Mouse (Mus musculus) cortical plate, adult 2 months (tissue): ENCODE measurements at regions not wholly inside any gene's neighbourhood (a gene's known extent, or its start where the extent isn't known, plus 50 kb on each side); places are given as distances from the start of the nearest gene placed in this dataset.

Experiments
- H3K27ac ChIP-seq: fragments of 200-500 bp; 2 replicates; pipeline ENCODE4 v1.5.1; 2012; ENCODE audit warnings: low read length, control low read depth, inconsistent platforms; ENCODE audit not compliant: insufficient read depth
- H3K4me1 ChIP-seq: fragments of 200-500 bp; 2 replicates; pipeline ENCODE4 v1.6.1; 2011; ENCODE audit warnings: low read length; ENCODE audit not compliant: control insufficient read depth, insufficient read depth
- H3K4me3 ChIP-seq: fragments of 200-500 bp; 2 replicates; pipeline ENCODE4 v1.5.1; 2011; ENCODE audit warnings: mild to moderate bottlenecking, low read length, control low read depth; ENCODE audit not compliant: insufficient read depth
- CTCF ChIP-seq: fragments of 200-500 bp; IDR thresholded peaks from 2 replicates; pipeline ENCODE4 v1.5.1; 2011; ENCODE audit warnings: mild to moderate bottlenecking, control low read depth, low read length; ENCODE audit not compliant: insufficient read depth; ENCODE audit errors: extremely low read depth
- POLR2A ChIP-seq: fragments of 200-500 bp; IDR thresholded peaks from 2 replicates; pipeline ENCODE4 v1.6.1; 2011; ENCODE audit warnings: mild to moderate bottlenecking, low read length, control low read depth; ENCODE audit not compliant: insufficient read depth; ENCODE audit errors: extremely low read depth

- H3K27ac ChIP-seq = no peak overlapping the region
- no peaks in the 10 kb centered on the region for H3K4me1 ChIP-seq
- no peak for TF ChIP-seq CTCF
- TF ChIP-seq POLR2A = no peak
- H3K4me3 ChIP-seq = no peak overlapping the region
Observed at GRCm38 (mm10) chr8:12061237-12061636, 217.4 kb upstream of the A230072I06Rik start.

GRCm38 (mm10) chr8:12062710-12063109 lies 215.9 kb upstream of the A230072I06Rik start:
- Histone ChIP-seq H3K27ac (no peak overlapping the region), H3K4me1 (no peaks in the 10 kb centered on the region), H3K4me3 (no peak overlapping the region)
- TF ChIP-seq POLR2A (no peak), CTCF (no peak)

DNA sequence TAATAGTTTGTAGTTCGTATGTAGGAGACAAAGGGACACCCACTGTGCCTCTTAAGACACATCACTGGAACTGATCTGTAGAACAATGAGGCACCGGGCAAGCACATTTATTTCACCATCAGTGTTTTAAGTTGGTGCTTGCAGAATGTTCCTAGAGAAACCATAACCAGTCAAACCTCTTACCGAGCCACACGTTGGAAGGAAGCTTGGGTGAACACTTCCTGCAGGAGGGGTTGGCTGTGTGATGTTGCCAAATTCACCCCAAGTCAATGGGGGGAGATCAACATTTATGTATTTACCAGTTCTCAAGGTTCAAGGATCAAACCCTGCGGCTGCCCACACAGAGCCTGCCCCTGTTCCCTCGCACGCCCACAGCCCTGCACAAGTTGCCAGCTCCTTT lies 214.0 kb upstream of the A230072I06Rik start:
- Histone ChIP-seq H3K27ac (no peak overlapping the region), H3K4me3 (no peak overlapping the region), H3K4me1 (no peaks in the 10 kb centered on the region)
- TF ChIP-seq CTCF (no peak), POLR2A (no peak)

DNA sequence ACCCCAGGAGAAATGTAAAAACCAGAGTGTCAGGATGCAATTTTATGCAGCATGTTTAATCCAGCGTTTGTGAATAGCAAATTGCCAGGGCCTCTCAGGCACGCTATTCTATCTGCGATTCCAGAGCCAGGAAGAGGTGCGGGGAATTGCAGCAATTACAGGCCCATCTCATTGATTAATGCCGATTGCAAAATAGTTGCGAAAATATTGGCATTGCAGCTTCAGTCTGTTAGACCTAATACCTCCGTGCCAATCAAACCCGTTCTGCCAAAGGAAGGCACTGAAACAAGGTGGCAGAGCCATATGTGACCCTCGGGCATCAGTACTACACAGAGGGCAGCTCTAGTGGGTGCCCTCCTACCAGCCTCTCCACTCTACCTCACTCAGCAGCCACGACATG lies 212.2 kb upstream of the A230072I06Rik start:
- TF ChIP-seq CTCF (no peak), POLR2A (no peak)
- no peak overlapping the region for H3K27ac ChIP-seq
- H3K4me3 ChIP-seq = no peak overlapping the region
- H3K4me1 ChIP-seq = no peaks in the 10 kb centered on the region

DNA sequence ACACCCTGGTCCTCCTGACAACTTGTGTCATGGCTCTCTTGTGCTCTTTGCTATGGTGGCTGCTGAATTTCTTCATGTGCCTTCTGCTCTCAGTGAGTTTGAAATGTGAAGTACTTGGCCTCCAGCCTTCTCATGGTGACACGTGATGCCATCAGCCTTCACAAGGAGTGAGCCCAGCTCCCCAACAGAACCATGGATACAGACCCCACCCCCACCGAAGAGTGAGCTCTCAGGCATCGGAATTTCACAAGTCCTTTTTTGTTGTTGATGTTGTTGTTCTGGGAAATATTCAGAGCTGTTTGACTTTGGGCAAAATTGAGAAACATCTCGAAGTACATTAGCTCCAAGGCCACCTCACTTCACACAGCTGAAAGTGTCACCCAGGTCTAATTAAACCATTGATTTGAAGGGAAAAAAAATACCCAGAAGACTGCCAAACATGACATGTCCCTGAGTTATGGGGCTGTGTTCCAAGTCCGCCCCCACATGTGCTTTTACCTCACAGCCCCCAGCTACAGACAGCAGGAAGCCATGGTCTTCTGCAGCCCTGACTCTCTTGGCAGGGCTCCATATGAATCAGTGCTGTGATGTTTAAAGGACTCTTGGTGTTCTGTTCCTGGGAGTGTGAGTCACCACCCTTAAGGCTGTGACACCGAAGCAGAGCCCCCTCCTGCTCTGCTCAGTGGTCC lies 205.2 kb upstream of the A230072I06Rik start:
- TF ChIP-seq POLR2A (no peak), CTCF (no peak)
- peaks cover 4% of the 10 kb centered on the region; the same call in 1 of the 2 replicates for H3K4me1 ChIP-seq
- H3K4me3 ChIP-seq = no peak overlapping the region
- no peak overlapping the region for H3K27ac ChIP-seq

DNA sequence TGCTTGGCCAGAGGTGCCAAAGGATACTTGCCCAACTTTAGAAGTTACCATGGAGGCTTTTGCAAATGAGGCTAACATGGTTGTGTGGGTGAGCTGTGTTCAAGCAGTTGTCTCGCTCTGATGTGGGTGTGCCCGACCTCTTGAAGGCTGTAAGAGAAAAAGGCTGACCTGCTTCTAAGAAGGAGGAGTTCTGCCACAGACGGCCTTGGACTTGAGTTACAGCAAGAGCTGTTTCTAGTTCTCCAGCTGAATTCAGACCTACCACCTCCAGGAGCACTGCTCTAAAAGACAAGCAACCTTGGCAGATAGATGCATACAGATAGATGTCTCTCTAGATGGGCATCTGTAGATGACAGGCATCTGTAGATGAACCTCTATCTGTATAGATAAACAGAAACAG lies 202.7 kb upstream of the A230072I06Rik start:
- H3K4me1 ChIP-seq = peaks cover 4% of the 10 kb centered on the region; the same call in 1 of the 2 replicates
- no peak overlapping the region for H3K27ac ChIP-seq
- TF ChIP-seq POLR2A (no peak), CTCF (no peak)
- no peak overlapping the region for H3K4me3 ChIP-seq

DNA sequence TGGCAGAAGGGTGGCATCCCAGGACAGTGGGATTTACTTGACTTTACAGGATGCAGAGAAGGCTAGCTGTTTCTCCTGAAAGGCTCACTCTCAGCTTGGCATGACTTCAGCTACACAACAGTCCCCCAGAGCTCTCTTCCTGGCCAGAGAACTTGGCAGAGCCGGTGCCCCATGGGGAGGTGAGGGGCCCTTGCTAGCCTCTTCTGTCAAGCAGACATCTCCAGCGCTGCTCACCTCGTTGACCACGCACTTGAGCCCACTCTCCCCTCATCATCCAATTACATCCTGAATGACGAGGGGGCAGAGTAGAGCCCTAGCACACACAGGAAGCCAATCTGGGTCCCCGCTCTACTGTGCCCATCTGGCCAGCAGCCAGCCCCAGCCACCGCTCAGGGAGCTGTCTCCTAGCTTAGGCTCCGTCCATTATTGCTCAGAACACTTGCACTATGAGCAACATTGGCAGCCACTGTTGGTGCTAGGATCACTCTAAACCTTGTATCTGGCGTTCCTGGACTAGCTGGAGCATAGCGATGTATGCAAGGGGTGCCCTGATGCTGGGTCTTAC lies 201.7 kb upstream of the A230072I06Rik start:
- Histone ChIP-seq H3K27ac (no peak overlapping the region), H3K4me1 (peaks cover 4% of the 10 kb centered on the region; the same call in 1 of the 2 replicates), H3K4me3 (no peak overlapping the region)
- no peak for TF ChIP-seq POLR2A
- no peak for TF ChIP-seq CTCF

DNA sequence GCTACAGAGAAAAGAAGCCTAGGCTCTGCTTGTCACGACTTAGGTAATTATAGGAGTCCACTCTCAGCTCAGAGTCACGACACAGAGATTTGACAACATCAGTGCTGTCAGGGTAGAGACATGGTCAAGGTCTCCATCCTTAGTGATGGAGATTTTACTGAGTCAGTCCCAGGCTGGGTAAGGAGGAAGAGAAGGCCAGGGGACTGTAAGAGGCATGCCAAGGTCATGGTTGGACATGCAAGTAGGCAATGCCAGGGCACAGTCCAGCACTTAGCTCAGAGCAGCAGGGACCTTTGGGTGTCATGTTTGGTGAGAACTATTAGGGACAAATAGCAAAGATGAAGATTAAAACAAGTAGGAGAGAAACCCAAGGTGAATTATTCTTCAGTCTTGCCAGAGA lies 200.7 kb upstream of the A230072I06Rik start:
- H3K4me3 ChIP-seq = no peak overlapping the region
- H3K27ac ChIP-seq = no peak overlapping the region
- H3K4me1 ChIP-seq = peaks cover 4% of the 10 kb centered on the region; the same call in 1 of the 2 replicates
- TF ChIP-seq POLR2A = no peak
- no peak for TF ChIP-seq CTCF

DNA sequence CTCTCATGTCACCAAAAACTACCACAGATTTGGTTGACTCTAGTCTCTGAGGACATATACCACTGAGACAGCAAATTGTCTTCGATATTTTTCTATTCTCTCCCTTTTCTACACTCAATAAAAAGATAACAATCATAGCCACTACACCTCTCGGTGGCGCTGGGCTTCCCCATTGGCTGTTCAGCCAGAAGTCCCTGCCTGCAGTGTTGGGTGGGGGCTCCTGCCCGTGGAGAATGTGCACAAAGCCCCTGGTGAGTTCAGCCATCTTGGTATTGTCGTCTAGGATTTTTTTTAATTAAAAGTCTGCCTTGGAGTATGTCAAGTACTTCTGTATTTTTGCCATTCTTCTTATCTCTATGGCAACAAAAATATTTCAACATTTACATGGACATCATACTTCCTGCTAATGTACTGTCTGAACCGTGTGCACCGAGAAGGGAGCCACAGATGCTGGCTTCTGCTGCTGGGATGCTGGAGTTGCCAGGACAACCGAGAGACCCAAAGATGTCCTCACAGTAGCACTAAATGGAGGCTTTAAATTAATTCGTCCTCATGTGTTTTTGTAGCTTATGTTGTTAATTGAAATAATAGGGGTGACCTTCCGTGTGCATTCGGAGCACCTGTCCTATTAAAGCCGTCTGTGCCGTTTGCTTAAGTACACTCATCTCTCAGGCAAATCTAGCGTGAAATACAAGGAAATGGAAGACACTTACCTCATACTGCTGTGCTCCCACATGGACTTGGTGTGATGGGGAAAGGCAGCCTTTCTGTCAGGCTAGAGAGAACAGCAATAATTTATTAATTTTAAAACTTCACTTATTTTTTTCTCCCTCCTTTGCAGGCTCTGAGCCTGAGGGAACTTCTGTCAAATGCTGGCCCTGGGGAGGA lies 199.7 kb upstream of the A230072I06Rik start:
- Histone ChIP-seq H3K27ac (no peak overlapping the region), H3K4me3 (no peak overlapping the region), H3K4me1 (peaks cover 1% of the 10 kb centered on the region; the same call in 1 of the 2 replicates)
- TF ChIP-seq POLR2A (no peak), CTCF (no peak)
